Mouse (Mus musculus) thymus, adult 2 months (tissue): ENCODE measurements around the gene Oxt.

ENCODE experiments used
- CTCF ChIP-seq: fragments of 200-500 bp; IDR thresholded peaks from 2 replicates; pipeline ENCODE4 v1.5.1; 2012; ENCODE audit warnings: mild to moderate bottlenecking, control low read depth, low read length, moderate library complexity, borderline replicate concordance; ENCODE audit not compliant: control insufficient read depth, poor library complexity, insufficient read depth; ENCODE audit errors: extremely low read depth
- POLR2A ChIP-seq: fragments of 200-500 bp; IDR thresholded peaks from 2 replicates; pipeline ENCODE4 v1.6.1; 2012; ENCODE audit warnings: mild to moderate bottlenecking, low read length, control low read depth, moderate library complexity; ENCODE audit not compliant: control insufficient read depth, poor library complexity, insufficient read depth; ENCODE audit errors: extremely low read depth

GRCm38 (mm10) chr2:130529925-130530324 lies 46.0 kb upstream of the Oxt start:
- TF ChIP-seq CTCF (no peak), POLR2A (no peak)
